Mouse (Mus musculus) gastrocnemius, postnatal 10 days (tissue): ENCODE data around the gene Xlr3a. TPM values are rescaled to one million over a fixed set of nuclear protein-coding genes. Genes with fewer than 3 reads are reported as not detected.
"Not testable (repeated sequence)": the region's sequence is repeated elsewhere in the genome, so short reads cannot be mapped to it uniquely, and the experiment has no call there.

Experiments
- DNase-seq: peaks from one replicate; pipeline ENCODE4 v3.0.0; 2021; ENCODE audit warnings: mixed read lengths
- long read RNA-seq, 2 experiments: library from polyadenylated mRNA; stranded (forward); transcript quantifications; one replicate each; pipeline ENCODE4 v2.0.0; 2021
- total RNA-seq, 2 experiments: library from RNA; stranded (reverse); gene quantifications; 2 replicates each; pipeline ENCODE4 v1.2.3; 2021

Xlr3a gene
- under 1 TPM; 0.20 to 0.59 TPM for total RNA-seq
- long read RNA-seq, experiment 1, result 0 reads
- long read RNA-seq, experiment 2, result 0 reads

DNA sequence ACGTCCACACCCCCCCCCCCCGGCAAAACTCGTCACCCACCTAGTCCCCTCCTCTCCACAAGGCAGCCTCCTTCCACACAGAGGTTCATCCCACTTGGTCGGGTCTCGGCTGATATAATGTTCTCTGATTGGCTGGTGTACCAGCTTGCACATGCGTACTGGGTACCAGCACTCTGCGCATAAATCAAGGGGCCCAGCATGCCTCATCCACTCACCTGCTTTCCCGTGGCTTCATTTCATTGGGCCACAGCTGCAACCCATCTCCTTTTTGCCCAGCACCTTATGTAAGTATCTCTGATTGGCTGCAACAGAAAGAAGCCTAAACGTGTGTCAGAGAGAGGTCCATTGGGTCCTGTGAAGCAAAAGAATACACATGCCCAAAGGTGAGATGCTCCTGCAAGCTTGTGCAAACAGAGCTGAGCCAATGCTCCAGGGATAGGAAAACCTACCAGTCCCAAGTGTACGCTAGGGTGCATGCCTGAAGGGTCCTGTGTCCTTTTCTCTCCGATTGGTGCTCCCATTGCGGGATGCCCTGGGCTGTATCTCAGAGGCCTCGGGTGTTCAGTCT is at the start of gene Xlr3a:
TSS of gene Xlr3a (minus strand) at position 155 of the 568 bp plus-strand sequence.
- not testable (repeated sequence) for DNase-seq

DNA sequence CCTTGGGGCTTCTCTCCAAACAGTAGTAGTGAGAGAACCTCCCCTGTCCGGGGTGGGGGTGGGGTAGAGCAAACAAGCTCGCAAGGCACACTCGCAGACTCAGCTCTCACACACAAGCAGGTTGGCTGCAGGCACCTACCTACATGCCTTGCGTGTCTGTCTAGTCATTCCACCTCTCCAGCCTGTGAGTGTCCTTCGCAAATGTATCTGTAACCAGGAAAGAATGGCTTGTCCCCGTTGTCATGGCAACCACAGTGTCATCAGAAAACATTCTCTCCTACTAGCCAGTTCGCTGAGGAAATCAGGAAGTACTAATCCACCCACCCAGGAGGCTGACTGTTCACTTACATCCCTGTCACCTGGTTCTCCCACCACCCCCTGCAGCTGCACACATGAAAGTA is 46.3 kb upstream of the Xlr3a start:
- not testable (repeated sequence) for DNase-seq

DNA sequence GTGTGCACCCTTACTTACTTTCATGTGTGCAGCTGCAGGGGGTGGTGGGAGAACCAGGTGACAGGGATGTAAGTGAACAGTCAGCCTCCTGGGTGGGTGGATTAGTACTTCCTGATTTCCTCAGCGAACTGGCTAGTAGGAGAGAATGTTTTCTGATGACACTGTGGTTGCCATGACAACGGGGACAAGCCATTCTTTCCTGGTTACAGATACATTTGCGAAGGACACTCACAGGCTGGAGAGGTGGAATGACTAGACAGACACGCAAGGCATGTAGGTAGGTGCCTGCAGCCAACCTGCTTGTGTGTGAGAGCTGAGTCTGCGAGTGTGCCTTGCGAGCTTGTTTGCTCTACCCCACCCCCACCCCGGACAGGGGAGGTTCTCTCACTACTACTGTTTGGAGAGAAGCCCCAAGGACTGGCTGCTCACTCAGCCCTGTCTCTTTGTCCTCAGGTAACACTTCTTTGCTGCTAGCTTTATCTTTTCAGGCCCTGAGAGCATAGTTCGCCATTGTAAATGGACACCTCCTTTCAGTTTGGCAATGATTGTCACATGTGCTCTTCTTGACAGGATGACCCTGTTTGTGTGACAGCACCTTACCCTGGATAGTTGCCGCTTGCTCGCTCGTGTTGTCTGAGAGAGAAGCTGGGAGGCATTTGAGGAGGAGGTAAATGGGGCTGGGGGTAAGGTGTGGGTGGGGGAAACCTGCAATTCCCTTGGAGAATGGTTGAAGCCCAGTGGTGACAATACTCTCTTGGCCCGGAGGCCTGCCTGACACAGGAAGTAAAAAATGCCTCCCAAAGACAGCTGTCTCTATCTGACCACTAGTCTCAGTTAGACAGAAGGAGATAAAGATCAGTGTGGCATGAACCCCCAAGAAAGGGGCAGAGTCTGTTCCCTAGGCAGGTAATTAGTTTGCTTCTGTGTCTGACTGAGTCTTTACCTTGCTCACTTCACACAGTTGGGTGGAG is 26.2 kb upstream of the Xlr3a start:
- not testable (repeated sequence) for DNase-seq

DNA sequence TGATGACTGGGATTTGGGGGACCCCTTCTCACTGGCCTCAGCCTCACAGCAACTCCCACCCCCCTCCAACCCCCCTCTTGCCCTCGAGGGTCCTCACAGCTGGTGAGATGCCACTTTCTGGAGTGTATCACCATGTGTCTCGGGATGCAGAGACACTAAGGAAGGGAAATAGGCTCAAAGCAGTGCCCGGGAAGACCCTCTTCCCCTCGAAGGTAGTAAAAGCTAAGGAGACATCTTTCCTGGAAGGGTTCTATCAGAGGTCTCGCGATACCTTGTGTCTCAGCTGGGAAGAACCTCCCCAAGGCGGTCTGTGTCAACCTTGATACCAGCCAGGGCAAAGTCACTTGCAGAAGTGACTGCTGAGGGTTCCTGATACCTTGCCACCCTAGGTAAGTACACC is 19.9 kb upstream of the Xlr3a start, which contains the start of gene Gm14685:
TSS of gene Gm14685 (plus strand) at position 301 of the 400 bp plus-strand sequence.
- DNase-seq, result not testable (repeated sequence)

DNA sequence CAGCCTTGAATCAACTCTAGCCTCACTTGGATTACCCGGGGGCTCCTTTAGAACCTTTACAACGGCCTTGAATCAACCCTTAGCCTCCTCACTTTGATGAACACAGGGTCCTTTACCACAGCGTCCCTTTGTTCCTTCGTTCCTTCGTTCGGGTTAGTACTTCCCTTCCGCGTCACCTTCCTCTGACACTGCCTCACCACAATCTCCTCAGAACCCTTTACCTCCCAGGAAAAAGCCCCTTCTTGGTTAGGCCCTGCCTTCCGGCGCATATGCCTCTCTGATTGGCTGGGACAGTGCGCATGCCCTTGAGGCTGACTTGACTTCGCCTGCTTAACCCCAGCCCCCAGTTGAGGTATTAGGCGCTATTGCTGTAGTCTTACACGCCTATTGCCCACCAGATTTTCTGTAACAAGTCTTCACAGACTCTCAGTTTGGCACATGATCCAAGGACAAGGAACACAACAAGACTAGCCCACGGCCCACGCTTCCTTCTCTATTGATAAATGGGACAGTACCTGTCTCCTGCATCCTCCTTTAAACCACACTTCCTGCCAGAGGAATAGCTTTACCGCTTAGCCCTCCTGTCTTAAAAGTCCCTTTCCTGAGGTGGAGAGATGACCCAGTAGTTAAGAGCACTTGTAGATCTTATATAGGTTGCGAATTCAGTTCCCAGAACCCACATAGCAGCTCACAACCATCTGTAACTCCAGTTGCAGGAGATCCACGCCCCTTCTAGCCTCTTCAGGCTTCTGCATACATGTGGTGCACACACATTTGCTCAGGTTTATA is 14.4 kb downstream of the Xlr3a start, which contains the start of gene Xlr4a:
TSS of gene Xlr4a (minus strand) at position 212 of the 789 bp plus-strand sequence.
- not testable (repeated sequence) for DNase-seq

DNA sequence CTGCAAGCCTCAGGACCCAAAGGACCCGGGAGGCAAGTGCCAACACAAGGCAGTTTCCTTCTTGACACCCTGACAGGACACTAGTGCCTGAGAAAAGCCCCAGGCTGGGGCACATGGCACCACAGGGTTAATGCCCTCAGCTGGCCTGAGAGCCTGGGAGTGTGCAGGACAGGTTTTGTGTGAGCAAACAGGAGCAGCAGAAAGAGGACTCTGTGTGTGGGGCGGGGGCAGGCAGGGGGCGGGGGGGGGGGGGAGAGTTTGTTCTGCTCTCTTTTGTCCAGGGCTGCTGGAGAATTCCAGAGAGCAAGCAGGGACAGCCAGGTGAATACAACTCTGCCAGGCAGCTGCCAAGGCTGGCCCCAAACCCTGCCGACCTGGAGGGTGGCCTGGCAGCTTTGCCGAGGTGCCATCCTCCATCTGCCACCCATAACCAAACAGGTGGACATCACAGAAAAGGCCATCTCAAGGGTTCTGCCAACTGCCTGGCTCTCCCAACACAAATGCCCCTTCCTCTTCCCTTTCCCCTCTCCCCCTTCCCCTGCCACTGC is 30.1 kb downstream of the Xlr3a start:
- not testable (repeated sequence) for DNase-seq

DNA sequence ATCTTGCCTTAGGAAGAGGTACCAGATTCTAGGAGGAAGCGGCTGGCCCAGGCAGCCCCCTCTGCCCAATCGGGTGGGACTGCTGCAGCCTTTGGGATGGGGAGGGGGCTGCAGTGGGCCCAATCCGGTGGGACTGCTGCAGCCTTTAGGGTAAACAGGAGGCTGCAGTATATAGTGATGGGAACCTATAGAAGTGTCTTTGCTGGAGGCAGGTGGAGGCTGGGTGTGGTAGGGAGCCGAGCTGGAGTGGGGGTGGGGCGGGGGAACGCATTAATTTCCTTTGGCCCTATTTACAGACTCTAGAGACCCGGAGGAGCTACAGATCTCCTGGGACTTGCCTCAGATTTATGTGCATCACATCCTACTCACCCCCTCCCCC is 32.5 kb downstream of the Xlr3a start, which contains the start of gene Pnma3:
TSS of gene Pnma3 (plus strand) at position 373 of the 379 bp plus-strand sequence.
- DNase-seq, result no peak

DNA sequence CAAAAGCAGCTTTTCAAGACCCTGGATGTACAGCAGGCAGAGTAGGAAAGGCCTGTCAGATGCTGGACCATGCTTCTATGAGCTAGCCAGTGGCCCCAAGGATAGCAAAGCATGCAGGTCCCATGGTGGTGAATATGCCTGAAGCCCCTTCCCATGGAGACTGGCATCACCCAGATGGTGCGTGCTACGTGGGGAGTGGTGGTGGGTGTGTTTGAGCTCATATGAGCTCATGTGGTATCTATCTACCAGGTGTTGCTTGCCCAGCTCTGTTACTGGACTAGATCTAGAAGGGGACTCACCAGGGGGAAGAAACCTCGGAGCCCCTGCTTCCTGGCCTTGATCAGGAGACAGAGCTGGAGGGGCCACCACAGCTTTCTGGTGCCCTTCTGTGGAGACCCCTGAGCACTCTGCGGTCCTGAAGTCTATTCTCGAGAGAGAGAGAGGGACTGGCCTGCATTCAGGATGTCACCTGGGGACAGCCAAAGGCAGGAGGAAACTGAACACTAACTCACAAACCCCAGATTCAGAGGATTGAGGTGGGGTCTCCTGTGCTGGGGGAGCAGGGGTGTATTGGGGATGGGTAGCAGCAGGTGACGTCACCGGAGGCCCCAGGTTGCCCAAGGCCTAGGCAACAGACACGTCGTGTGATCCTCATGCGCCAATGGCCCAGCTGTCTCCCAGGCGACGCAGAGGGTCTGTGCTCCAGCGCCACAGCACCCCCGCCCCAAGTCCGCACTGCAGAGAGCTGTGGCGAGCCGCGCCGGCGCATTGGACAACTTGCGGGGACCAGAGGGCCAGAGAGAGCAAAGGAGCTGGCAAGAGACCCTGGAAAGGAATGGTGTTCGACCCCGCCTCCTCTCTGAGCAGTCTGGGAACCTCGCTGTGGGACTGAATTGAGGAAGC is 33.1 kb downstream of the Xlr3a start:
- no peak for DNase-seq

DNA sequence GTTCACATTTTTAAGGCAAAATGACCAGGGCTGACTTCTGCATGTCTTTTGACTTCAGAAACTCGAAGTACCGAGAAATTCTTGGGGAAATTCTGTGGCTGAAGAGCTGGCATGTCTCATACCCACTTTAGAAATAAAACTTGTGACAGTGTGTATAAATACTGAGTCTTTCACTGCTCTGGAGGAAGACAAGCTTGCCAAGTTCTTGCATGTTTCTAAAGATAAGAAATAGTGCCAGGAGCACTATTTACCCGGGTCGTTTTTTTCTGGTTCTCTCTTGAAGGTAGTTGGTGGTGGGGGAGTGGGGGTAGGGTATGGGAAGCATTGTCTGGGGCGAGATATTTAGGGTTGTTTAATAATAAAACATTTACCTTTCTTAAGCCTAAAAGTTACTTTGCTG is 34.6 kb downstream of the Xlr3a start:
- no peak for DNase-seq

DNA sequence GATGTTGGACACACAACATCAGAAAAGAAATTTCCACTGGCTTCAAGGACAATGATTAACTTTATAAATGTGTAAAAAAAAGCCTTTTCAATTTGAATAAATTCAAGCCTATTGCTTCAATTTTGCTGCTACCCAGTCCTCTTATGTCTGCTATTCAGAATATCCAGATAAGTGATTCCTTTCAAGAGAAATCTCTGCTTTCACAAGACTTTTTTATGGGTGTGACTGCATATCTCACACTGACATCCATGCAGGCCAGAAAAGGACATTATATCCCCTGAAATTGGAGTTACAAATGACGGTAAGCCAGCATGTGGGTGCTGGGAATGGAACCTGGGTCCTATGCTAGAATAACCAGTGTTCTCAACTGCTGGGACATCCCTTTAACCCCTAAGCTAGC is 35.4 kb downstream of the Xlr3a start:
- no peak for DNase-seq

DNA sequence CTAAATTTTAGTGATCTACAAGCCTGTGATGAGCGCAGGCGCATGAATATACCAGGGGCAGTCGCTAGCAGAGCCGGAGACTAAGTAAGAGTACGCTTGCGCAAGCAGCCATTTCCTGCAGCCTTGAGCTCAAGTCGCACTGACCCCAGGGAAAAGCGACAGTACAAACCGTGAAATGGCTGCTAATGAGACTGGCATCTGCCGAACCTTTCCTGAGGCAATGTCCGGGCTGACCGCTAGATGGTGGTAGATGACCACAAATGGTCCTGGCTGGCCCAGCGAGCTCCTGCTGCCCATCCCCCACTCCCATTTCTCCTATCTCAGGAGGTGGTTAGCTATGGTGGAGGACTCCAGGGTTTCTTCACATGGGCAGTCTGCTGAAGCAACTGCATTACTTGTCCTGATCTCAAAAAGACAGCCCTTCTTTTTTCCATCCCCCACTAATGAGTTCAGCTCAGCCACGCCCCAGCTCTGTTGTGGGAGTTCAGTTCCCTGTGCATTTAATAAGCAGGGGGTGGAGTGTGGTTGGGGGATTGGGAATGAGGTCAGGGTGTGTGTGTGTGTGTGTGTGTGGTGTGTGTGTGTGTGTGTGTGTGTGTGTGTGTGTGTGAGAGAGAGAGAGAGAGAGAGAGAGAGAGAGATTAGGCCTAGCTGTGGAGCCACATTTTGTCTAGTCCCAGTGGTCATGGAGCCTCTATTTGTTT is 42.9 kb downstream of the Xlr3a start:
- DNase-seq, result peak; percentile 91

DNA sequence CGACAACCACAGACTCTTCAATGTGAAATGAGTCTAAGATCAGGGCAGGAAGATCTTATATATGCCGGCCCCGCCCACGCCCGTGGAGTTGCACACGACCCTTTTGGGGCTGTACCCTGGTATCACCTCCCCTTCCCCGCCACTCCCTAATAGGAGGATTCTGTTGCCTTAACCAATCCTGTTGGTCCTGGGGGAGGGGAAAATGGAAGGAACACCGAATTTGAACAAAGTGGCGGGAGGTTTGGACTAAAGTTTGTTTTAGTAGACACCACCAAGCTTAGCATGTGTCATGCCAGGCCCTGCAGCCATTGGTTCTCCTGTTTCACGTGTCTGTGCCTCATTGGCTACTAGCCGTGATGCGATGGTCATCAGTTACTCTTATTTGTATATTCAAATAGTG is 57.2 kb downstream of the Xlr3a start:
- DNase-seq, result no peak

DNA sequence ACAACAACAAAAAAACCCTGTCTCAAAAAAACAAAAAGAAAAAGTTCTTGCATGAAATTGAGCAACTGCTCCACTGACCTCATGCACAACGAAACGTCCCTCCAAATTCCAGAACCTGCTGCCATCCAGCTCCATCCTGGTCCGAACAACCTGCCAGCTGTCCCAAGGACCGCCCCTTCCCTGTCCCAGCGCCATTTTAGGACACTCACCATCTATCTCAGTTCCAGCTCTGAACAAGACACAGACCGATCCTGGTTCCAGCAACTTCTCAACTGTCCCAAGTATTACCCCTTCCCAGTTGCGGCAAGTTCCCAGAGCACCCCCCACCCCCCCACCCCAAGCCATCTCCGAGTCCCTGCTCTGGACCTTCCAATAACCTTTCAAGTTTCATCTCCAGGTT is 58.1 kb downstream of the Xlr3a start:
- no peak for DNase-seq

DNA sequence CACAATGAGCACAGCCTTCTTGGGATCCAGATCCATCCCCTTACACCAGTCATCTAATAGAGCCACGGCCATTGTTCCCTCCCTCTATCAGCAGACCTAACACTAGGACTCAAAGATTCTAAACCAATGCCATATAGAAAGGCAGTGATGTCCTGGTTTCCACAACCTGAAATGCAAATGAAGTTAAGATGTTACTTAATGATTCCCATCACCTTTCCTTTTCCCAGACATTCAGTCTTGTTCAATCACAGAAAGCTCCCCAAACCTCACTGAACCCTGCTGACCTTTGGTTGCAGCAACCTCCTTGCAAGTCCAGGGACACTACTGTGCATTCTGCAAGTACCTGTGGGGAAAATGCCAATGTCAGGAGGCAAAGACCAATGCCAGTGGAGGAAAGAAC is 59.9 kb downstream of the Xlr3a start, which contains the start of gene Pnma5:
TSS of gene Pnma5 (minus strand) at position 101 of the 400 bp plus-strand sequence.
- no peak for DNase-seq

Other genes starting within 250 kb of the Xlr3a start
- gene Cetn2, start 178.7 kb downstream of the Xlr3a start, total RNA-seq, result 10 to 100 TPM; 22.0 to 24.4 TPM
- 1 to 10 TPM; 8.9 to 9.0 TPM for gene Nsdhl, start 178.5 kb downstream of the Xlr3a start, total RNA-seq
- gene Zfp185, start 109.8 kb downstream of the Xlr3a start, total RNA-seq, result 10 to 100 TPM; 12.5 to 15.7 TPM
- not detected for gene Pnma5, start 60.0 kb downstream of the Xlr3a start, total RNA-seq
- gene Pnma3, start 32.3 kb downstream of the Xlr3a start, total RNA-seq, result under 1 TPM in 1 of 2 experiments, not detected in 1; 0.12 TPM
- gene Xlr4a, start 14.6 kb downstream of the Xlr3a start, total RNA-seq, result not detected
- not detected for gene Gm14685, start 20.0 kb upstream of the Xlr3a start, total RNA-seq
- not detected for gene Xlr5b, start 51.7 kb upstream of the Xlr3a start, total RNA-seq
- gene DXBay18, start 52.4 kb upstream of the Xlr3a start, total RNA-seq, result not detected
- not detected for gene Spin2d, start 79.9 kb upstream of the Xlr3a start, total RNA-seq
- 1 to 10 TPM; 6.6 to 8.4 TPM for gene Xlr3b, start 95.1 kb upstream of the Xlr3a start, total RNA-seq
- not detected for gene Xlr4b, start 117.2 kb upstream of the Xlr3a start, total RNA-seq
- 1 to 10 TPM; 7.5 to 8.2 TPM for gene F8a, start 131.2 kb upstream of the Xlr3a start, total RNA-seq
- gene Xlr4c, start 146.0 kb upstream of the Xlr3a start, total RNA-seq, result under 1 TPM in 1 of 2 experiments, not detected in 1; 0.80 TPM
- under 1 TPM; 0.38 to 0.45 TPM for gene Xlr3c, start 168.3 kb upstream of the Xlr3a start, total RNA-seq
- gene Xlr5a, start 195.9 kb upstream of the Xlr3a start, total RNA-seq, result not detected
- gene Xlr5c, start 195.9 kb upstream of the Xlr3a start, total RNA-seq, result not detected
- not detected for gene Gm45015, start 239.7 kb upstream of the Xlr3a start, total RNA-seq
- 10 to 100 TPM in 1 of 2 experiments, 1 to 10 TPM in 1; 8.5 to 12.8 TPM for gene Zfp275, start 245.5 kb upstream of the Xlr3a start, total RNA-seq